Mouse (Mus musculus): ENCODE data around the gene Fhl1. TPM values are rescaled to one million over a fixed set of nuclear protein-coding genes. Genes with fewer than 3 reads are reported as not detected.
A peak's percentile ranks its signal among the peaks of the same experiment; 100 is the strongest.

Fhl1 gene
- polyA plus RNA-seq, 1 experiment from 2014 or later = 65.7 TPM

DNA sequence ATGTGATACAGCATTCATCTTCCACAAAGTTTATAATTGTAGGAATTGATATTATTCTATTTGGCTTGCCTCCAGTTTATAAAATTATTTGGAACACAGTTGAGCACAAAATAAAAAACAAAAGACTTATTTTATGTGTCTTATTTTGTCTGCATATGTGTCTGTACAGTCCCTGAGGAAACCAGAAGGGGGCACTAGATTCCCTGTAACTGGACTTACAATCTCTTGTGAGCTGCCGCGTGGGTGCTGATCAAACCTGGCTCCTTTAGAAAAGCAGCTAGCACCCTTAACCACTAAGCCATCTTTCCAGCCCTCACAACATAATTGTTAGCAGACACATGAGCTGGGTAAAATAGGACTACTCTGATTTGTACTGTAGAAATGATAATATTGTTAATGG is 24.1 kb downstream of the Fhl1 start:
- H3K9me3 ChIP-seq = no peaks in the 10 kb centered on the region
- H3K4me1 ChIP-seq = no peaks in the 10 kb centered on the region
- no peak overlapping the region for H3K4me2 ChIP-seq (replicated peaks)
- no peaks in the 10 kb centered on the region for H3K36me3 ChIP-seq
- WGBS = 51% methylated on average over 2 of the region's 2 CpGs
- no peaks in the 10 kb centered on the region for H3K27me3 ChIP-seq
- no peak overlapping the region for H3K9ac ChIP-seq (replicated peaks)
- H3K27ac ChIP-seq (replicated peaks) = no peak overlapping the region
- H3K4me3 ChIP-seq = no peak overlapping the region
- ATAC-seq (ENCODE audit: low FRiP score, low read depth) = no peak

DNA sequence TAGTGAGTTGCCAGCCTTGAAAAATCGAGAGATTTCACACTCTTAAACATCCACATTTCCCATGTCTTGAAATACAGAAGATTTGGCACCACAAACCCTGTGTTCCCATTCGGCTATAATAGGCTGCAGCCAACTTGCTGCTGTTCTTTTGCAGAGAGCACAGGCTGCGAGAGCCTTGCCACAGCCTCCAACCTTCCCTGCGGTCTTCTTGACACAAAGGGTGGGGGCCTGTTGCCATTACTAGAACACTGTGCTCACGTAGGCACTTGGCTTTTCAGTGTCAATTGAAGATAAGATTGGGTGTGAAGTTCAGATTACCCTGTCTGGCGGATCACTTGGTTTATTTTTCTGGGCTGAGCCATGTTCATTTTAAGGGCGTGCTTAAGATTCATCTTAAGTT is 24.8 kb downstream of the Fhl1 start:
- Histone ChIP-seq H3K27me3 (no peaks in the 10 kb centered on the region), H3K9ac (replicated peaks) (no peak overlapping the region), H3K4me3 (no peak overlapping the region), H3K4me1 (no peaks in the 10 kb centered on the region), H3K36me3 (no peaks in the 10 kb centered on the region), H3K4me2 (replicated peaks) (no peak overlapping the region), H3K27ac (replicated peaks) (no peak overlapping the region), H3K9me3 (no peaks in the 10 kb centered on the region)
- WGBS = 86% methylated on average over 7 of the region's 7 CpGs
- no peak for ATAC-seq (ENCODE audit: low FRiP score, low read depth)

- Histone ChIP-seq H3K4me3 (no peak overlapping the region), H3K27ac (replicated peaks) (no peak overlapping the region), H3K36me3 (no peaks in the 10 kb centered on the region), H3K9me3 (no peaks in the 10 kb centered on the region), H3K9ac (replicated peaks) (no peak overlapping the region), H3K4me1 (no peaks in the 10 kb centered on the region), H3K4me2 (replicated peaks) (no peak overlapping the region), H3K27me3 (no peaks in the 10 kb centered on the region)
- WGBS = 87% methylated on average over 3 of the region's 3 CpGs
- no peak for ATAC-seq (ENCODE audit: low FRiP score, low read depth)
These were observed 28.7 kb downstream of the Fhl1 start for GRCm38 (mm10) chrX:56760257-56760760.

- H3K9me3 ChIP-seq = no peaks in the 10 kb centered on the region
- no peak overlapping the region for H3K9ac ChIP-seq (replicated peaks)
- no peak for ATAC-seq (ENCODE audit: low FRiP score, low read depth)
- H3K4me2 ChIP-seq (replicated peaks) = no peak overlapping the region
- H3K36me3 ChIP-seq = no peaks in the 10 kb centered on the region
- H3K27me3 ChIP-seq = no peaks in the 10 kb centered on the region
- no peak overlapping the region for H3K4me3 ChIP-seq
- H3K27ac ChIP-seq (replicated peaks) = no peak overlapping the region
- no peaks in the 10 kb centered on the region for H3K4me1 ChIP-seq
These were observed 38.3 kb downstream of the Fhl1 start for GRCm38 (mm10) chrX:56769838-56770237.

DNA sequence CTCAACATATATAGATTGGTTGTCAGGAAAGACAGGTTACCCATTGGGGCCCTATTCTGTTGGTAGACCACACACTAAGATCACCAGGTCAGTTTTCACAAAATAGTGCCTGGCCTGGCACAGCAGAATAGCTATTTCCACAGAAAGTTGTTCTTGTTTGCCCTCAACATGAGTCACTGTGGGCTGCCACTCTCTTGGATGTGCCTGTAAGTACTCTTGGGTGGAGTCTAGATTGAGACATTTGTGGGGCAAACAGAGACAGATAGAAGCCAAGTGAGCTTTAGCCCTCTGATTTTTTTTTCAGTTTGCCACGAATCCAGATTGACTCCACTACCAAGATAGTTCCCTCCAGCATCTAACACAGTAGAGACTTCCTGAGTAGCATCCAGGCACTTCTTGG is 40.2 kb downstream of the Fhl1 start:
- Histone ChIP-seq H3K9me3 (no peaks in the 10 kb centered on the region), H3K9ac (replicated peaks) (no peak overlapping the region), H3K4me3 (no peak overlapping the region), H3K4me1 (no peaks in the 10 kb centered on the region), H3K4me2 (replicated peaks) (no peak overlapping the region), H3K27ac (replicated peaks) (no peak overlapping the region), H3K27me3 (no peaks in the 10 kb centered on the region), H3K36me3 (no peaks in the 10 kb centered on the region)
- WGBS = 81% methylated on average over 1 of the region's 1 CpGs
- no peak for ATAC-seq (ENCODE audit: low FRiP score, low read depth)

DNA sequence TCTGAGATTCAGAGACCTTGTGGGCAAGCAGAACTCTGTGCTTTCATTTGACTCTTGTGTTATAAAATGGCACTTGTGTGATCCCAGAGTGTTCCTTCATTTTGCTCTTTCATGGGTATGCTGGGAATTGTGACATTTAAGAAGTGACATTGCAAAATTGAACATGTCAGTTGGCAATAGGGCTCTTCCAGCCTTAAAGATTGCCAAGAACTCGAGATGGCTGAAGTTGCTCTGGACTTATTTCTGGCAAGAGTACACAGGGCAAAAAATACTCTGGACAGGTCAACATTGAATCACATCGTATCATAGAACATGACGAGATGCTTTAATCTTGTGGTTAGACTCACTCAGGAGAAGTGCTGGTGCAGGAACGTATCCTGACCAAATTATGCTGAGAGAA is 41.7 kb downstream of the Fhl1 start:
- H3K4me3 ChIP-seq = no peak overlapping the region
- no peak overlapping the region for H3K4me2 ChIP-seq (replicated peaks)
- no peaks in the 10 kb centered on the region for H3K27me3 ChIP-seq
- H3K4me1 ChIP-seq = no peaks in the 10 kb centered on the region
- H3K9ac ChIP-seq (replicated peaks) = no peak overlapping the region
- no peak for ATAC-seq (ENCODE audit: low FRiP score, low read depth)
- H3K9me3 ChIP-seq = no peaks in the 10 kb centered on the region
- WGBS = 91% methylated on average over 4 of the region's 4 CpGs
- no peaks in the 10 kb centered on the region for H3K36me3 ChIP-seq
- H3K27ac ChIP-seq (replicated peaks) = no peak overlapping the region

DNA sequence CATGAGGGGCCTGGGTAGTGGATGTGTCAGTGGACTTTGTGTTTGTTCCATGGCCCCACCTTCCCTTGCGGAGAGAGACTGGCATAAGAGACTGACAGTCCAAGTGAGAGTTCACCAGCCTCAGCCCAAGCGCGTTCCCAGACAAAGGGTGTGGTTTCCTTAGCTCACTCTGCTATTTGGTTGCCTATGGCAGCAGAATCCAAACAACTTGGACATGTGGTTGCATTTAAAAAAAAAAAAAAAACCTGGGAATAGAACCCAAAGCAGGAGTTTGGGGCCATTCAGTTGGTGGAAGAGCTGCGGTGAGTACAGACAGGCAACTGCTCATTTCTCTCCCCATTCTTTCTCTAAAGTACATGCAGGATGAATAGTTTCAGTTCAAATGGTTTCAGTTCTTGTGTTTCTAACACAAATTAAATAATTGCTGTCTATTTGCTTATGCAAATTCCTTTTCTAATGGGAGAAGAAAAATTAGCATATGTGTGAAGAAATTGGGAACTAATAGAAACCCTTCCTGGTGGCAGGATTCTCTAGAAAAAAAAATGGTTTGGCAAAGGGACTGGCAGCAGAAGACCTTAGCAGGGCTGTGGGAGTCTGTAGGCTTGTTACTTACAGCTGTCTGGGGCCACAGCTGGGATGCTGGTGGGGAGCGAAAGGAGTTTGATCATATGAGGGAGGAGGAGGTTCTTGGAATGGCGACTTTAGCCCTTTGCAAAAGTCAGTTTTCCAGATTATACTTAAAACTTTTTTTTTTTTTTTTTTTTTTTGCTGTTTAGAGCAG is 54.9 kb downstream of the Fhl1 start:
- H3K4me2 ChIP-seq (replicated peaks) = no peak overlapping the region
- peaks cover 3% of the 10 kb centered on the region for H3K36me3 ChIP-seq
- no peak overlapping the region for H3K9ac ChIP-seq (replicated peaks)
- 77% methylated on average over 6 of the region's 6 CpGs for WGBS
- H3K27me3 ChIP-seq = no peaks in the 10 kb centered on the region
- peak; percentile 44; the same call in 1 of the 2 replicates for ATAC-seq (ENCODE audit: low FRiP score, low read depth)
- peaks cover 6% of the 10 kb centered on the region; the same call in 1 of the 2 replicates for H3K4me1 ChIP-seq
- H3K4me3 ChIP-seq = no peak overlapping the region
- H3K9me3 ChIP-seq = no peaks in the 10 kb centered on the region
- H3K27ac ChIP-seq (replicated peaks) = no peak overlapping the region

DNA sequence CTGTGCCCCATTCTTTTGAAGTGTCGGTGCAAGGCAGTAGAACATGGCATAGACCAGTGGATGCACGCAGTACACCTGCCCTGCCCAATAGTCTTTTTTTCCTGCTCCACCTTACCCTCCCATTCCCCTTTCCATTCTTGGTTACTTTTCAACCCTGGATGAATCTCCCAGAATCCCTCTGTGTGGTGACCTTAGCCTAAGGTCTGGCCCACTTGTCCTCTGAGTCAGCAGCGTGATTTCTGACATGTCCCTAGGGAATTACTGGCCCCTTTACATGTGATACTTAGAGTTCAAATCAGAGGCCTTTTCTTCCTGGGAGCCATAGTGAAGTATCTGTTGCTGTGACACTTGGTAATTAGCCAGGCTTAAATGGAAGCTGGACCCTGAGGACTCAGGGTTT is 55.9 kb downstream of the Fhl1 start:
- Histone ChIP-seq H3K4me2 (replicated peaks) (no peak overlapping the region), H3K27ac (replicated peaks) (no peak overlapping the region), H3K4me1 (peaks cover 6% of the 10 kb centered on the region; the same call in 1 of the 2 replicates), H3K4me3 (no peak overlapping the region), H3K9me3 (no peaks in the 10 kb centered on the region), H3K9ac (replicated peaks) (no peak overlapping the region), H3K36me3 (peaks cover 3% of the 10 kb centered on the region), H3K27me3 (no peaks in the 10 kb centered on the region)
- WGBS = 82% methylated on average over 3 of the region's 3 CpGs
- ATAC-seq (ENCODE audit: low FRiP score, low read depth) = no peak

DNA sequence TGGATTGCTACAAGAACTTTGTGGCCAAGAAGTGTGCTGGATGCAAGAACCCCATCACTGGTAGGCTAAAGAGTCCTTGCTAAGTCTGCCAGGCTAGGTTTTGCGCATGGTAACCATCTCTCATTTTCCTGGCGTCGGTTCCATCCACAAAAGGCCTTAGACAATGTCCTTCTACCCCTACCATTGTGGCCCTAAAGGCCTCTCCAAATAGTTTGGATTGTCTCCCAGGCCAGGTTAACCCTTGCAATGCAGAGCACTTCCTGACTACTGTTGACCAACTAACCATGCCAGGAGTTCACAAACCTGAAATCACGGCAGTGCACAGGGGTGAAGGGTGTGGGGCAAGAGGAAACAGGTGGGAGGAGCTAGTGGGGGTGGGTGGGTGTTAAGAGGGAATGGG is 59.0 kb downstream of the Fhl1 start:
- no peak overlapping the region for H3K9ac ChIP-seq (replicated peaks)
- no peak for ATAC-seq (ENCODE audit: low FRiP score, low read depth)
- no peaks in the 10 kb centered on the region for H3K9me3 ChIP-seq
- no peak overlapping the region for H3K4me2 ChIP-seq (replicated peaks)
- no peaks in the 10 kb centered on the region for H3K27me3 ChIP-seq
- peaks cover 3% of the 10 kb centered on the region for H3K36me3 ChIP-seq
- H3K27ac ChIP-seq (replicated peaks) = no peak overlapping the region
- H3K4me1 ChIP-seq = peaks cover 6% of the 10 kb centered on the region; the same call in 1 of the 2 replicates
- 72% methylated on average over 4 of the region's 4 CpGs for WGBS
- H3K4me3 ChIP-seq = no peak overlapping the region

DNA sequence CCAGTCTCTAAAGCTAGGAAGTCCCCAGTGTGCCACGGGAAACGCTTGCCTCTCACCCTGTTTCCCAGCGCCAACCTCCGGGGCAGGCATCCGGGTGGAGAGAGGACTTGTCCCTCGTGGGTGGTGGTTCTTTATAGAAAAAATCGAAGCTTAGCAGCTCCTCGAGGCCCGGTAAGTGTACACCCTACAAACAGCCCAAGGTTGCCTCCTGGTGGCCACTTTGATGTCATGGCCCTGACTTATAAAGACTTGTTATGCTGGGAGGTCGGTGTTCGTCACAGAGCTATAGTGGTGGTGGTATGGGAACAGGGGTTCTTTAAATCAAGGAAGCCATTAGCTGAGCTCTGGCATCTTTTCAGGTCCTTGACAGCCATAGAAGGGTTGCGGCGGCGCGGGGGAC is 59.7 kb downstream of the Fhl1 start:
- 54% methylated on average over 15 of the region's 15 CpGs for WGBS
- H3K27ac ChIP-seq (replicated peaks) = no peak overlapping the region
- peaks cover 3% of the 10 kb centered on the region for H3K36me3 ChIP-seq
- H3K4me3 ChIP-seq = no peak overlapping the region
- no peaks in the 10 kb centered on the region; the same call in 1 of the 2 replicates for H3K4me1 ChIP-seq
- peak; percentile 72 for ATAC-seq (ENCODE audit: low FRiP score, low read depth)
- no peaks in the 10 kb centered on the region for H3K27me3 ChIP-seq
- H3K4me2 ChIP-seq (replicated peaks) = no peak overlapping the region
- H3K9me3 ChIP-seq = no peaks in the 10 kb centered on the region
- no peak overlapping the region for H3K9ac ChIP-seq (replicated peaks)

DNA sequence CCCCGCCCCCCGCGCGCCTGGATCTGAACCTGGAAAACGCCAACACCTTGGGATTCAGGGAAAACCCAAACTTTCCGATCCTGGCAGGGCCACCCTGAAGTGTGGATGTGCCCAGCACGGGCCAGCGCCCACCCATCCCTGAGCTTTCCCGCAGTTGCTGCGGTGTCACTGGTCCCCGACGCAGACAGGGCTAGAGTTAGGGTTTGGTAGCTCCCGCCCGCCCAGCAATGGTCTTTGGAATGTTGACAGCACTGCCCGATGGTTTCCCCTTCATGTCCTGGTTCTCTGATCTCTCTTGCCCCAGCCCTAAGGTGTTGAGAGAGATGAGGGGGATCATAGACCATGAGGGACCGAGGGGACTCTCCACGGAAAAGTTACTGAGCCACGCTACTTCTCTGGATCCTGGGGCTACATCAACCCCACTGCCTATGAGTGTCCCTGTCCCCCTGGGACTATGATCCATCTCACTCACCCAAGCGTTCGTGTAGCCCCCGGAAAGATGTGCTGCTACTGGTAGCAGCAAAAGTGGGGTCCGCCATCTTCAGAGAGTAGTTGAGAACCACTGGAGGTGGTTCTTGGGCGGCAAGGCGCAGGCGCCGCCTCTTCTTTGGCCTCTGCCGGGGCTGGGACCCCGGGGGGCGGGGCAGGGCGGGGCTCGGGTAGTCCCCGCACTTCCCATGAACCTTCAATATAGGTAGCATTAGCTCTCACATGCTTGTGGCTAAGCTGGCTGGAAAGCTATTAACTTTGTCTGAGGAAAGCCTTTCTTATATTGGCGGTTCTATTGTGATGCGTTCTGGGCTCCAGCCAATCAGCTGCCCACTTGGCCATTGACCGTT is 90.4 kb downstream of the Fhl1 start, which contains the start of gene Map7d3:
Map7d3 (minus strand) TSS at position 562 of the 839 bp plus-strand sequence.
- Histone ChIP-seq H3K36me3 (no peaks in the 10 kb centered on the region), H3K27ac (replicated peaks) (no peak within 1 kb of the TSS), H3K9ac (replicated peaks) (peak within 1 kb of the TSS; percentile 20; the same call in 1 of the 2 replicates), H3K9me3 (no peaks in the 10 kb centered on the region), H3K4me3 (peak within 1 kb of the TSS; percentile 46), H3K27me3 (no peaks in the 10 kb centered on the region), H3K4me1 (no peaks in the 10 kb centered on the region), H3K4me2 (replicated peaks) (peak within 1 kb of the TSS; percentile 64)
- ATAC-seq (ENCODE audit: low FRiP score, low read depth) = peak; percentile 78
- WGBS = 22% methylated on average over 35 of the region's 35 CpGs

DNA sequence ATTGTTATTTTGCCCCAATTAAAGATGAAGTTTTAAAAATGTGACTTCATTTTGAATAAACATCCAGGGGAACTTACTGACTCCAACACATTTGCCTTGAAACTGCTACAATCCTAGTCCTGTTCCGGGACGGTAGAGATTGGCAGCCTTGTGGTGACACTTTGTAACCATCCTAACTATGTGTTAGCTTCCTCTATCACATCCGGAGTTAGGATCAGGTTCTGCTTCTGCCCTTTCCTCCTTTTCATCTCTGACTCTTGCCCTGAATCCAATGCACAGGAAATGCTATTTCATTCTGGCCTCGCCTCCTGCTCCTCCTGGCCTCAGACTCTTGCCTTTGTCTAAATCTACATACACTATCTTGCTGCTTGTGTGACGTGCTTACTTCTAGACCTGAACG is 95.9 kb downstream of the Fhl1 start:
- H3K36me3 ChIP-seq = no peaks in the 10 kb centered on the region
- H3K4me2 ChIP-seq (replicated peaks) = no peak overlapping the region
- H3K27me3 ChIP-seq = no peaks in the 10 kb centered on the region
- no peak overlapping the region for H3K9ac ChIP-seq (replicated peaks)
- no peaks in the 10 kb centered on the region for H3K9me3 ChIP-seq
- no peaks in the 10 kb centered on the region for H3K4me1 ChIP-seq
- H3K27ac ChIP-seq (replicated peaks) = no peak overlapping the region
- no peak overlapping the region for H3K4me3 ChIP-seq
- ATAC-seq (ENCODE audit: low FRiP score, low read depth) = no peak
- 78% methylated on average over 6 of the region's 6 CpGs for WGBS

All from midbrain, embryonic 12.5 days (tissue).